Mouse (Mus musculus) CD4-positive naive resting alpha-beta T cell, adult 76 days (primary cell): ENCODE measurements around the gene Cxcl10. TPM values are rescaled to one million over a fixed set of nuclear protein-coding genes. Genes with fewer than 3 reads are reported as not detected.

ENCODE experiments used
- total RNA-seq: library from RNA; stranded (reverse); gene quantifications from one replicate; pipeline ENCODE4 v1.2.4, GENCODE M21; 2023

Cxcl10 gene
- total RNA-seq, result 2.2 TPM

GRCm38 (mm10) chr5:92348794-92349413, at the start of gene Cxcl10:
Gene Cxcl10, minus strand, starts transcription at chr5:92348889.

GRCm38 (mm10) chr5:92331635-92332338, 16.9 kb downstream of the Cxcl10 start, which contains the start of gene Art3:
Gene Art3, plus strand, starts transcription at chr5:92331827.

GRCm38 (mm10) chr5:92327929-92328328, 20.8 kb downstream of the Cxcl10 start, which contains the start of gene Cxcl9:
Gene Cxcl9, minus strand, starts transcription at chr5:92328079.

DNA sequence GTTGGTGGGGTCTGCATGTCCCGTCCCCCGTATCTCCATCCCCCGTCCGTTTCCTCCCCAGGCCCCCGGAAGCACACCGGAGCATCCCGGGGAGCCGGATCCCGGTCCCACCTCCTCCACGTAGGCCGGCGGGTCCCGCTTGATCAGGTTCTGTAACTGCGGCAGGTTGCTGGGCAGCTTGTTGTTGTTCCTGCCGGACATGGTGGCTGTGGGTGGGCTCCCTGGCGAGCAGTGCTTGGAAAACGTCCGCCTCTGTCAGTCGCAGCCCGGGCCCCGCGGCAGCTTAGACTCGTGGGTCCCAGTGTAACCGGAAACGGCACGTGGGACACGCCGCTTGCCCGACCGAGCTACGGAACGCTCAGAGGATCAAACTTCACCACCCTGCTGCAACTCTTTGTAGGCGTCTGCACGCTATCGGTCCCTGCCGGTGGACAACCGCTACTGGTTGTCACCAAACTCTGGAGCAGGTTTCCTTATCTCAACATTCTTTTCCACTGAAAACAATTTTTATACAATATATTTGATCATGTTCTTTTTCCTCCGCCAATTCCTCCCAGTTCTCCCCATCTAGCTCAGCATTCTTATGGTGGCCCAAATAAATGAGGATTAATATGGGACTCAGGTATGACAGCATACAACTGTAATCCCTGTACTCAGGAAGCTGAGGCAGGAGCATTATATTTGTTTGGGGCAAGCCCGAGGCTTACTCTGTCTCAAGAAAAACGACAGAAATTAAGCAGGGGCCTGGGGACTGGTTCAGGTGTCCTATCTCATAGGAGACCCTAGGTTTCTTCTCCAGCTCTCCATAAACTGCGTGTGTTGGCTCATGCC, 38.8 kb downstream of the Cxcl10 start, which contains the start of gene Sdad1:
Gene Sdad1 (minus strand): TSS at position 799 of the 831 bp plus-strand sequence.

Other genes starting within 250 kb of the Cxcl10 start
- gene Uso1, start 211.0 kb downstream of the Cxcl10 start, total RNA-seq, result 47.8 TPM
- not detected for gene U90926, start 133.5 kb downstream of the Cxcl10 start, total RNA-seq
- gene Ppef2, start 92.6 kb downstream of the Cxcl10 start, total RNA-seq, result 0.62 TPM
- 10.7 TPM for gene Naaa, start 70.7 kb downstream of the Cxcl10 start, total RNA-seq
- 84.8 TPM for gene Sdad1, start 38.4 kb downstream of the Cxcl10 start, total RNA-seq
- gene Cxcl9, start 20.8 kb downstream of the Cxcl10 start, total RNA-seq, result 0.38 TPM
- 0.64 TPM for gene Art3, start 17.1 kb downstream of the Cxcl10 start, total RNA-seq
- gene Nup54, start 86.3 kb upstream of the Cxcl10 start, total RNA-seq, result 65.9 TPM
- gene Scarb2, start 157.9 kb upstream of the Cxcl10 start, total RNA-seq, result 40.2 TPM
- not detected for gene Fam47e, start 206.2 kb upstream of the Cxcl10 start, total RNA-seq